Mouse (Mus musculus): ENCODE data around the gene Exoc3l. TPM values are rescaled to one million over a fixed set of nuclear protein-coding genes. Genes with fewer than 3 reads are reported as not detected.
A peak's percentile ranks its signal among the peaks of the same experiment; 100 is the strongest.

Exoc3l gene
- polyA plus RNA-seq, 1 experiment: 3.1 TPM

DNA sequence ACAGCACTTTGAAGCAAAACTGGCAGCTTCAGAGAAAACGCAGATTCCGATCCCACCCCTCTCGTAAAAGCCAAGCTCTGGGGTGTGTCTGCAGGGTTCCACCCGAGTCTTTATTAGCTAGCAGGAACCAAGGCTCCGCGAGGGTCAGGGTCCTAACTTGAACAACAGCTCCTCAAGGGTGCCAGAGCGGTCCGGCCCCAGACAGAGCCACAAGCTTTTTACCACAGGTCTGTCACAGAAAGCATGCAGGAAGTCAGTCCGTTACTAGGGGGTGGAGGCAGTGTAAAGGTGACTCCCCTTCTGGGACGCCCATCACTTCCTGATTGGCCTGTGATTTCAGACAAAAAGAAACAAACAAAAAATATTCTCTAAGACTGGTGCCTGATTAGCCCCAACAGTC is 30.8 kb downstream of the Exoc3l start:
- WGBS: 4% methylated on average over 10 of the region's 10 CpGs
- Histone ChIP-seq H3K36me3 (ENCODE audit: control insufficient read depth, insufficient read depth, low read length) (peaks cover 19% of the 10 kb centered on the region), H3K27ac (ENCODE audit: insufficient read depth, low read depth, low read length) (peak overlapping the region; percentile 81), H3K4me3 (ENCODE audit: low read depth, low read length) (peak overlapping the region; percentile 99), H3K4me1 (ENCODE audit: control insufficient read depth, insufficient read depth, insufficient read length, low read length) (peaks cover 32% of the 10 kb centered on the region), H3K27me3 (ENCODE audit: control insufficient read depth, insufficient read depth, low read length) (0 out of 2 replicates have a peak, but pooled peaks cover under 1% of the 10 kb centered on the region)
- TF ChIP-seq CTCF (IDR thresholded peaks at IDR 0.05; ENCODE audit: extremely low read depth, insufficient read length, insufficient replicate concordance, low read depth, low read length) (no peak), POLR2A (IDR thresholded peaks at IDR 0.05; ENCODE audit: low read depth, low read length) (no peak; the same call in 1 of the 2 replicates)

- WGBS: under 1% methylated on average over 54 of the region's 54 CpGs
- peak within 1 kb of the TSS; percentile 86 for H3K27ac ChIP-seq (ENCODE audit: insufficient read depth, low read depth, low read length)
- H3K4me1 ChIP-seq (ENCODE audit: control insufficient read depth, insufficient read depth, insufficient read length, low read length): peaks cover 34% of the 10 kb centered on the region
Measured at GRCm38 (mm10) chr8:105264024-105264982, 31.6 kb downstream of the Exoc3l start, which contains the start of the genes Tradd and Fbxl8. TSS of gene Tradd (minus strand) at chr8:105264609. TSS of gene Fbxl8 (plus strand) at chr8:105264648.

GRCm38 (mm10) chr8:105263244-105263912 is 32.5 kb downstream of the Exoc3l start:
- Histone ChIP-seq H3K4me1 (ENCODE audit: control insufficient read depth, insufficient read depth, insufficient read length, low read length) (peaks cover 32% of the 10 kb centered on the region), H3K4me3 (ENCODE audit: low read depth, low read length) (peak overlapping the region; percentile 99), H3K27ac (ENCODE audit: insufficient read depth, low read depth, low read length) (peak overlapping the region; percentile 86), H3K36me3 (ENCODE audit: control insufficient read depth, insufficient read depth, low read length) (peaks cover 25% of the 10 kb centered on the region), H3K27me3 (ENCODE audit: control insufficient read depth, insufficient read depth, low read length) (no peaks in the 10 kb centered on the region)
- no peak for TF ChIP-seq CTCF (IDR thresholded peaks at IDR 0.05; ENCODE audit: extremely low read depth, insufficient read length, insufficient replicate concordance, low read depth, low read length)
- 31% methylated on average over 16 of the region's 16 CpGs for WGBS

More at GRCm38 (mm10) chr8:105264024-105264982, 31.6 kb downstream of the Exoc3l start, which contains the start of the genes Tradd and Fbxl8:
- Histone ChIP-seq H3K27me3 (ENCODE audit: control insufficient read depth, insufficient read depth, low read length) (no peaks in the 10 kb centered on the region), H3K36me3 (ENCODE audit: control insufficient read depth, insufficient read depth, low read length) (peaks cover 21% of the 10 kb centered on the region), H3K4me3 (ENCODE audit: low read depth, low read length) (peak within 1 kb of the TSS; percentile 99)
- TF ChIP-seq POLR2A (IDR thresholded peaks at IDR 0.05; ENCODE audit: low read depth, low read length): peak; percentile 76
- TF ChIP-seq CTCF (IDR thresholded peaks at IDR 0.05; ENCODE audit: extremely low read depth, insufficient read length, insufficient replicate concordance, low read depth, low read length): 0 out of 2 replicates have a peak, but pooled peaks have one; percentile 15

- peak overlapping the region; percentile 62 for H3K27ac ChIP-seq (ENCODE audit: insufficient read depth, low read depth, low read length)
- no peak overlapping the region for H3K4me3 ChIP-seq (ENCODE audit: low read depth, low read length)
- H3K36me3 ChIP-seq (ENCODE audit: control insufficient read depth, insufficient read depth, low read length): peaks cover 13% of the 10 kb centered on the region
- 79% methylated on average over 12 of the region's 12 CpGs for WGBS
- H3K27me3 ChIP-seq (ENCODE audit: control insufficient read depth, insufficient read depth, low read length): no peaks in the 10 kb centered on the region
- TF ChIP-seq POLR2A (IDR thresholded peaks at IDR 0.05; ENCODE audit: low read depth, low read length) (no peak), CTCF (IDR thresholded peaks at IDR 0.05; ENCODE audit: extremely low read depth, insufficient read length, insufficient replicate concordance, low read depth, low read length) (peak; percentile 14; the same call in 1 of the 2 replicates)
- H3K4me1 ChIP-seq (ENCODE audit: control insufficient read depth, insufficient read depth, insufficient read length, low read length): peaks cover 30% of the 10 kb centered on the region
Measured at GRCm38 (mm10) chr8:105261326-105261980, 34.4 kb downstream of the Exoc3l start.

DNA sequence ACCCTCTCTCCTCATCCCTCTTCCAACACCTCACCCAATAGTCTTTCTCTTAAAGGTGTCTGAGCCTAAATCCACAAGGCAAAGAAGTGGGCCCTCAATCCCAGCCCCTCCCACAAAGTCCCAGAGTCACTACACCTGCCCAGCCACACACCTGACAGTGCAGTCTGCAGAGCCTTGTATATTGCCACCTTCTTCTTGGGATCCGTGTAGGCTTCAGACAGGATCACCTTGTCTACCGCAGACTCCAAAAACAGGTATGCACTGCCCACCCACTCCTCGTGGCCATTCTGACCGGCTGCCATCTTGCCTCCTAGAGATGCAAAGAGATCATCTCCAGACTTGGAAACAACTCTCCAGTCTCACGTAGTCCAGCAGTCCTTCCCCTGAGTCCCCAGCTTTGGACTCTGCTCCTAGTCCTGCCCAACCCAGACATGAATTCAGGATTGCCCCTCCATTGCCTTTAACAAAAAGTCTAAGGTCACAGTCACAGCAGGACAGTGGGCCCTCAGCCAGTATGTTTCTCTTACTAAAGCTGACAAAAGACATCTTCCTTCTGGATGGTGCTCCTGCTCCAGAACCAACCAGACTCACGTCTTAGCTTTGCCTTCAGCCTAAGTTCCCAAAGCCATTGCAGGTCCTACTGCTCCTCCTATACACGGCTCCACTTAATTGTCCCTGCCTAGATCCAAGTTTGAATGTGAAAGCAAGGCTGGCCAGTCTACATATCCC is 35.4 kb downstream of the Exoc3l start:
- no peak overlapping the region for H3K4me3 ChIP-seq (ENCODE audit: low read depth, low read length)
- TF ChIP-seq CTCF (IDR thresholded peaks at IDR 0.05; ENCODE audit: extremely low read depth, insufficient read length, insufficient replicate concordance, low read depth, low read length) (no peak), POLR2A (IDR thresholded peaks at IDR 0.05; ENCODE audit: low read depth, low read length) (no peak)
- 76% methylated on average over 7 of the region's 7 CpGs for WGBS
- H3K27me3 ChIP-seq (ENCODE audit: control insufficient read depth, insufficient read depth, low read length): no peaks in the 10 kb centered on the region
- peak overlapping the region; percentile 17 for H3K27ac ChIP-seq (ENCODE audit: insufficient read depth, low read depth, low read length)
- peaks cover 30% of the 10 kb centered on the region for H3K4me1 ChIP-seq (ENCODE audit: control insufficient read depth, insufficient read depth, insufficient read length, low read length)
- peaks cover 13% of the 10 kb centered on the region for H3K36me3 ChIP-seq (ENCODE audit: control insufficient read depth, insufficient read depth, low read length)

DNA sequence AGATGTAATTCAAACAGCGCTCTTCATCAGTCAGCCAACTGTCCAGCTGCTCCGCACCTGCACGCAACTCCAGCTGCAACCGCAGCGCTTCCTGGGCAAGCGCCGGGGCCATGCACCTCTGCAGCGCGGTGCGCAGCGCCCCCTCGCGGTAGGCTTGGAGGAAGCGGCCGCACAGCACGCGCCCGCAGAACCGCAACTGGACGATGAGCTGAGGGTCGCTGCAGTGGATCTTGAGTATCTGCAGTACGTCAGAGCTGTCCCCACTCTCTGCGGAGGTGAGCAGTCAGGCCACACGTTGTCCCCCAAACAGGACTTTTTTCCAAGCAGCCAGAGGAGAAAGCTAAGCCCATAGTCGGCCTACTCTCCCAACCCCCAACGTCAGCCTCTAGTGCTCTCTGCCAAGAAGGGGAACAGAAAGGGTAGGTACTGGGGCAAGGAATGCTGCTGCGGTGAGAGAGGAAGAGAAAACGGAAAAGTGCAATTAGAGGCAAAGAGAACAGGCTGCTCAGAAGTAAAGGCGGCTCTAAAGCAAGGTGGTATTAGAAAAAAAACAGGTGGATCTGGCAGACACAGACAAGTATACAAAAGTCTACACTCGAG is 36.1 kb downstream of the Exoc3l start:
- H3K27ac ChIP-seq (ENCODE audit: insufficient read depth, low read depth, low read length): no peak overlapping the region
- H3K4me1 ChIP-seq (ENCODE audit: control insufficient read depth, insufficient read depth, insufficient read length, low read length): peaks cover 32% of the 10 kb centered on the region
- peak; percentile 82 for TF ChIP-seq CTCF (IDR thresholded peaks at IDR 0.05; ENCODE audit: extremely low read depth, insufficient read length, insufficient replicate concordance, low read depth, low read length)
- TF ChIP-seq POLR2A (IDR thresholded peaks at IDR 0.05; ENCODE audit: low read depth, low read length): no peak; the same call in 1 of the 2 replicates
- H3K27me3 ChIP-seq (ENCODE audit: control insufficient read depth, insufficient read depth, low read length): no peaks in the 10 kb centered on the region
- peak overlapping the region; percentile 36 for H3K4me3 ChIP-seq (ENCODE audit: low read depth, low read length)
- WGBS: 11% methylated on average over 30 of the region's 30 CpGs
- H3K36me3 ChIP-seq (ENCODE audit: control insufficient read depth, insufficient read depth, low read length): peaks cover 13% of the 10 kb centered on the region

All from small intestine, adult 2 months (tissue).